Mouse (Mus musculus) heart, adult 2 months (tissue): ENCODE results near the gene Gtf2f2.

Experiments used
- CTCF ChIP-seq: fragments of 200-600 bp; IDR thresholded peaks from 2 replicates; pipeline ENCODE4 v1.8.1; 2022; ENCODE audit warnings: antibody characterized with exemption, mild to moderate bottlenecking, moderate library complexity
- EP300 ChIP-seq: fragments of 200-500 bp; IDR thresholded peaks from 2 replicates; pipeline ENCODE4 v1.6.1; 2011; ENCODE audit warnings: low read depth, low read length, control low read depth; ENCODE audit not compliant: insufficient read depth
- POLR2A ChIP-seq: fragments of 200-500 bp; IDR thresholded peaks from 2 replicates; pipeline ENCODE4 v1.6.1; 2011; ENCODE audit warnings: mild to moderate bottlenecking, low read depth, low read length, control low read depth; ENCODE audit not compliant: insufficient read depth

DNA sequence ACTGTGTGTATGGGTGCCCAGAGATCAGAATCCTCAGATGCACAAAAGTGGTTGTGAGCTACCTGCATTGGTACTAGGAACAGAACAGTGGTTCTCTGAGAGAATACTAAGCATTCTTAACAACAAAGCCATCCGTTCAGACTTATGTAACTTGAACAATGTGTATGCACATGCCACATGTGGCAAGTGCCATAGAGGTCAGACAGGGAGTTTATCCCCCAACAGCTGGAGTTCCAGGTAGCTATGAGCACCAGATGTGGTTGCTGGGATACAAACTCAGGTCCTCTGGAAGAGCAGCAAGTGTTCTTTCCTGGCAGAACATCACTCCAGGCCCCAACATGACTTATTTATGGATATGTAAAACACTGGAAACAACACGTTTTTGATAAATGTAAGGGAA is 57.7 kb downstream of the Gtf2f2 start:
- no peak for TF ChIP-seq POLR2A
- TF ChIP-seq EP300, result no peak
- TF ChIP-seq CTCF, result no peak
